ENCODE assay signal across 9 mouse cellular contexts in the genomic region with DNA sequence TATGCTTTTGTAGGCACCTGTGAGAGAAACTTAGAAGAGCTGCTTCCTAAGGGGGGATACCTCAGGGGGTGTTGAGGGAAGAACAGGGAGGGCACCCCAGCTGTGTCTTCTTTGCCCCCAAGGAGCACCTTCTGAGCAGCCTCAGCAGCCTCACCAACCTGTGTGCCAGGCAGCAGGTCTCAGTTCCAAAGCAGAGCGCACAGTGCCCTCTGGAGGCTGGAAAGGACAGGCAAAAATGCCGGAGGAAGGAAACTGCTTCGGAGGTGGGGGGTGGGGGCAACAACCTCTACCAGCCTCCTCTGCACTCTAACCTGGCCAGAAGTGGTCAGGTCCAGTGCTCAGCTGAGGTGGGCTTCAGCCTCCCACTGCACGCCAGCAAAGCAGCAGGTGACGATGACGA. TPM values are rescaled to one million over a fixed set of nuclear protein-coding genes. Genes with fewer than 3 reads are reported as not detected.
DNase-seq lines count a peak whose midpoint lies in the region; ATAC-seq and TF ChIP-seq lines count a peak whose summit lies in the region.
"Had no signal": no experiment of that assay in that cellular context is flagged by ENCODE, and none has a peak within 500 bp of the region (broad histone marks: within the 10 kb centered on the region; RNA-seq: fewer than 3 reads in every experiment).

No protein-coding gene starts in this region.

- H3K4me3 ChIP-seq in MEL (ENCODE audit: control insufficient read depth in 1 of 2, insufficient read depth in 1 of 2, low read depth in 2 of 2, low read length in 2 of 2): no peak overlapping the region
- H3K4me3 ChIP-seq in stomach, postnatal 0 days (ENCODE audit: low read depth, low read length): no peak overlapping the region

- TF ChIP-seq RAD21 in MEL (IDR thresholded peaks at IDR 0.05; ENCODE audit: low read depth, low read length): peak; percentile 58

- H3K4me2 ChIP-seq in stomach, postnatal 0 days (replicated peaks; ENCODE audit: low read depth): no peak overlapping the region

- 48% methylated on average over 6 of the region's 6 CpGs for WGBS in stomach, postnatal 0 days

- no peak overlapping the region for H3K27ac ChIP-seq in MEL (ENCODE audit: control insufficient read depth, low read depth, low read length)
- no peak overlapping the region for H3K27ac ChIP-seq in stomach, postnatal 0 days (replicated peaks)

- peak; percentile 53 to 73; a peak in 3 of 4 replicates for ATAC-seq in hematopoietic stem cell, adult 5-6 weeks (replicated peaks in 1 of 2; ENCODE audit: insufficient read depth in 1 of 2, low FRiP score in 2 of 2, low TSS enrichment in 1 of 2, low read depth in 1 of 2, poor library complexity in 2 of 2, severe bottlenecking in 2 of 2)
- no peak for ATAC-seq in stomach, postnatal 0 days (ENCODE audit: low FRiP score, low TSS enrichment)

- DNase-seq in heart, postnatal 4 days: peak; percentile 35
- DNase-seq in heart, adult 9 months (ENCODE audit: low spot score in 2 of 2): no peak
- peak; percentile 53 for DNase-seq in 3T3-L1 (ENCODE audit: low read depth, low spot score)
- DNase-seq in MEL (ENCODE audit: low read depth, low spot score): peak; percentile 49
- DNase-seq in stomach, postnatal 0 days (ENCODE audit: low spot score): peak; percentile 55
- DNase-seq in yolk sac, embryonic 10.5 days (ENCODE audit: low spot score): no peak
- DNase-seq in layer of hippocampus, adult 11-12 months (ENCODE audit: low spot score): no peak

- H3K36me3 ChIP-seq in MEL (ENCODE audit: control insufficient read depth in 1 of 2, insufficient read depth in 2 of 2, low read length in 2 of 2): no peaks in the 10 kb centered on the region; a peak in 1 of 4 replicates
- H3K36me3 ChIP-seq in stomach, postnatal 0 days (ENCODE audit: control insufficient read depth, insufficient read depth, low read length): no peaks in the 10 kb centered on the region

- no peaks in the 10 kb centered on the region for H3K27me3 ChIP-seq in MEL (ENCODE audit: control insufficient read depth in 1 of 2, insufficient read depth in 2 of 2, low read length in 2 of 2)
- H3K27me3 ChIP-seq in stomach, postnatal 0 days (ENCODE audit: control insufficient read depth, insufficient read depth, low read length): no peaks in the 10 kb centered on the region

- 0 out of 4 replicates have a peak, but pooled peaks cover 0 to 2% of the 10 kb centered on the region in 2 experiments for H3K4me1 ChIP-seq in MEL (ENCODE audit: control insufficient read depth in 1 of 2, insufficient read depth in 2 of 2, low read length in 2 of 2)
- H3K4me1 ChIP-seq in stomach, postnatal 0 days (replicated peaks; ENCODE audit: control insufficient read depth, insufficient read depth): no peaks in the 10 kb centered on the region

- TF ChIP-seq CTCF in MEL (IDR thresholded peaks at IDR 0.05 in 2 of 3, conservative IDR thresholded peaks at IDR 0.05 in 1 of 3; ENCODE audit: control insufficient read depth in 1 of 3, insufficient read depth in 1 of 3, low read depth in 2 of 3, low read length in 3 of 3, poor library complexity in 1 of 3, severe bottlenecking in 1 of 3): peak; percentile 53 to 88 (median 78)
- peak; percentile 77 for TF ChIP-seq CTCF in stomach, postnatal 0 days (IDR thresholded peaks at IDR 0.05; ENCODE audit: low read depth)

- H3K79me2 ChIP-seq in MEL (ENCODE audit: control insufficient read depth, insufficient read depth, low read length, poor library complexity): no peaks in the 10 kb centered on the region

- TF ChIP-seq POLR2A in MEL (IDR thresholded peaks at IDR 0.05; ENCODE audit: control insufficient read depth in 1 of 2, insufficient read depth in 1 of 2, low read depth in 1 of 2, low read length in 2 of 2, poor library complexity in 1 of 2): no peak

- TF ChIP-seq EP300 in MEL (IDR thresholded peaks at IDR 0.05; ENCODE audit: low read depth in 1 of 2, low read length in 2 of 2): no peak
- no peak for TF ChIP-seq EP300 in stomach, postnatal 0 days (optimal IDR thresholded peaks at IDR 0.05)

- H3K9me3 ChIP-seq in MEL (replicated peaks; ENCODE audit: insufficient read depth, low read length): no peaks in the 10 kb centered on the region
- no peaks in the 10 kb centered on the region for H3K9me3 ChIP-seq in stomach, postnatal 0 days (ENCODE audit: control insufficient read depth, low read length)

- no peak overlapping the region for H3K9ac ChIP-seq in MEL (ENCODE audit: control insufficient read depth, low read depth, low read length, poor library complexity, severe bottlenecking)
- H3K9ac ChIP-seq in stomach, postnatal 0 days (ENCODE audit: low read length): no peak overlapping the region

TF ChIP-seq in MEL, 35 proteins besides CTCF, POLR2A, EP300 and RAD21:
- no peak for TF ChIP-seq NELFE (IDR thresholded peaks at IDR 0.05; ENCODE audit: low read depth, low read length)
- TF ChIP-seq MYC (IDR thresholded peaks at IDR 0.05; ENCODE audit: low read depth, low read length): no peak
- 0 out of 2 replicates have a peak, but pooled peaks have one; percentile 23 for TF ChIP-seq ZC3H11A (IDR thresholded peaks at IDR 0.05; ENCODE audit: low read depth, low read length)
- peak; percentile 69 for TF ChIP-seq SMC3 (IDR thresholded peaks at IDR 0.05; ENCODE audit: low read depth, low read length)
- TF ChIP-seq MEF2A (IDR thresholded peaks at IDR 0.05; ENCODE audit: extremely low read depth, insufficient replicate concordance, low read depth, low read length, poor library complexity, severe bottlenecking): no peak
- no peak for TF ChIP-seq UBTF (IDR thresholded peaks at IDR 0.05; ENCODE audit: borderline replicate concordance, insufficient read depth, low read depth, low read length)
- no peak for TF ChIP-seq MXI1 (IDR thresholded peaks at IDR 0.05; ENCODE audit: low read depth, low read length)

RNA-seq across cellular contexts. Expression of gene Tmem106c, which starts 6.3 kb away (rescaled TPM):
- total RNA-seq in heart, postnatal 4 days (2021): 10 to 100 TPM; 20.5 to 20.6 TPM
- total RNA-seq in MEL (2012; rRNA removed): 54.3 and 57.9 TPM in 2 replicates
- polyA plus RNA-seq in MEL (2012; ENCODE audit: insufficient read depth in 1 of 2, insufficient read length in 2 of 2, low read depth in 1 of 2, low replicate concordance in 2 of 2, missing spikeins in 1 of 2): 100 to 1,000 TPM in 1 of 2 experiments, not detected in 1; 121 TPM
- total RNA-seq in hematopoietic stem cell, adult 5-6 weeks (2017): 36.1 and 45.1 TPM in 2 replicates
- 33.1 and 39.8 TPM in 2 replicates for polyA plus RNA-seq in stomach, postnatal 0 days (2015; fragmentation: Nextera tagmentation; extraction: Ambion mirVana)

RNA-seq across cellular contexts. Expression of gene Col2a1, which starts 34.2 kb away (rescaled TPM):
- total RNA-seq in heart, postnatal 4 days (2021): 1 to 10 TPM; 1.1 to 1.3 TPM
- total RNA-seq in MEL (2012; rRNA removed): 0.04 TPM in 1 of 2 replicates, not detected in the other
- polyA plus RNA-seq in MEL (2012; ENCODE audit: insufficient read depth in 1 of 2, insufficient read length in 2 of 2, low read depth in 1 of 2, low replicate concordance in 2 of 2, missing spikeins in 1 of 2): under 1 TPM in 1 of 2 experiments, not detected in 1; 0.04 TPM
- total RNA-seq in hematopoietic stem cell, adult 5-6 weeks (2017): not detected in 2 replicates
- polyA plus RNA-seq in stomach, postnatal 0 days (2015; fragmentation: Nextera tagmentation; extraction: Ambion mirVana): 0.05 and 0.21 TPM in 2 replicates
- polyA plus RNA-seq: large intestine, adult 2 months had no signal

RNA-seq across cellular contexts. Expression of gene Vdr, which starts 59.9 kb away (rescaled TPM):
- total RNA-seq in heart, postnatal 4 days (2021): 1 to 10 TPM; 2.8 to 3.0 TPM
- total RNA-seq in MEL (2012; rRNA removed): 0.54 and 0.69 TPM in 2 replicates
- polyA plus RNA-seq in MEL (2012; ENCODE audit: insufficient read depth in 1 of 2, insufficient read length in 2 of 2, low read depth in 1 of 2, low replicate concordance in 2 of 2, missing spikeins in 1 of 2): 1 to 10 TPM in 1 of 2 experiments, not detected in 1; 1.9 TPM
- 2.3 and 2.9 TPM in 2 replicates for total RNA-seq in hematopoietic stem cell, adult 5-6 weeks (2017)
- polyA plus RNA-seq in stomach, postnatal 0 days (2015; fragmentation: Nextera tagmentation; extraction: Ambion mirVana): 1.4 and 1.5 TPM in 2 replicates

Comparison
In these comparisons a context has a peak if more than half of its experiments do, and no peak if none do; other contexts are left out.
1. DNase-seq: peak in heart, postnatal 4 days (single experiment), 3T3-L1 (single experiment), MEL (single experiment) and stomach, postnatal 0 days (single experiment); none in heart, adult 9 months (0 of 2), yolk sac, embryonic 10.5 days (single experiment) and layer of hippocampus, adult 11-12 months (single experiment).